Mouse (Mus musculus) heart, embryonic 15.5 days (tissue): Measurements from ENCODE around the gene Usp30. TPM values are rescaled to one million over a fixed set of nuclear protein-coding genes. Genes with fewer than 3 reads are reported as not detected.

Source experiments
- ATAC-seq: fragments of 200-750 bp; cut with Nextera tagmentation; replicated peaks from 2 replicates; pipeline ENCODE4 v1.8.0; 2017; ENCODE audit warnings: low read depth, moderate TSS enrichment; ENCODE audit not compliant: insufficient number of reproducible peaks, insufficient read depth, low FRiP score
- H3K27ac ChIP-seq: fragments of 300-500 bp; sonication (generic); 2 replicates; pipeline ENCODE4 v1.5.1; 2015; ENCODE audit warnings: mild to moderate bottlenecking, inconsistent platforms
- H3K27me3 ChIP-seq: fragments of 300-500 bp; sonication (generic); 2 replicates; pipeline ENCODE4 v1.6.1; 2015; ENCODE audit warnings: inconsistent platforms
- H3K36me3 ChIP-seq: fragments of 300-500 bp; sonication (generic); 2 replicates; pipeline ENCODE4 v1.6.1; 2015; ENCODE audit warnings: mild to moderate bottlenecking, inconsistent platforms
- H3K4me1 ChIP-seq: fragments of 300-500 bp; sonication (generic); replicated peaks from 2 replicates; pipeline ENCODE4 v1.6.1; 2015; ENCODE audit warnings: inconsistent platforms
- H3K4me2 ChIP-seq: fragments of 300-500 bp; sonication (generic); 2 replicates; pipeline ENCODE4 v1.6.1; 2015; ENCODE audit warnings: inconsistent platforms, mild to moderate bottlenecking, moderate library complexity
- H3K4me3 ChIP-seq: fragments of 300-500 bp; sonication (generic); 2 replicates; pipeline ENCODE4 v1.5.1; 2015; ENCODE audit warnings: mild to moderate bottlenecking, inconsistent platforms
- H3K9ac ChIP-seq: fragments of 300-500 bp; sonication (generic); 2 replicates; pipeline ENCODE4 v1.6.1; 2015; ENCODE audit warnings: mild to moderate bottlenecking, inconsistent platforms
- H3K9me3 ChIP-seq: fragments of 300-500 bp; sonication (generic); replicated peaks from 2 replicates; pipeline ENCODE4 v1.6.1; 2016; ENCODE audit warnings: inconsistent platforms
- WGBS: fragments of 180-500 bp; shearing (Covaris S2); methylation state at CpG from one replicate; pipeline ENCODE4 v1.1.7; 2015; ENCODE audit warnings: mixed read lengths; 5-methylcytosine and 5-hydroxymethylcytosine counted together
- polyA plus RNA-seq: library from polyadenylated mRNA; unstranded; fragments of >200 nt; fragmentation: Nextera tagmentation; extraction: Ambion mirVana; gene quantifications from 2 replicates; pipeline ENCODE4 v1.2.1, GENCODE M21; 2015

Usp30 gene
- polyA plus RNA-seq, 1 experiment from 2014 or later = 7.8 TPM

GRCm38 (mm10) chr5:114129550-114130210 is 64.4 kb downstream of the Usp30 start:
- H3K9ac ChIP-seq = no peak overlapping the region; the same call in 1 of the 2 replicates
- peaks cover 47% of the 10 kb centered on the region for H3K4me1 ChIP-seq
- peak overlapping the region; percentile 97 for H3K4me2 ChIP-seq
- no peaks in the 10 kb centered on the region for H3K27me3 ChIP-seq
- H3K36me3 ChIP-seq = peaks cover 8% of the 10 kb centered on the region; the same call in 1 of the 2 replicates
- no peak for ATAC-seq
- no peaks in the 10 kb centered on the region for H3K9me3 ChIP-seq
- peak overlapping the region; percentile 72 for H3K4me3 ChIP-seq
- 76% methylated on average over 15 of the region's 15 CpGs for WGBS
- no peak overlapping the region for H3K27ac ChIP-seq

- Histone ChIP-seq H3K4me3 (peak within 1 kb of the TSS; percentile 72), H3K9me3 (no peaks in the 10 kb centered on the region), H3K27ac (peak within 1 kb of the TSS; percentile 91), H3K27me3 (no peaks in the 10 kb centered on the region), H3K4me2 (peak within 1 kb of the TSS; percentile 97), H3K36me3 (peaks cover 3% of the 10 kb centered on the region; the same call in 1 of the 2 replicates), H3K4me1 (peaks cover 48% of the 10 kb centered on the region), H3K9ac (peak within 1 kb of the TSS; percentile 76)
- WGBS = 2% methylated on average over 28 of the region's 29 CpGs
- peak; percentile 37 for ATAC-seq
Observed at GRCm38 (mm10) chr5:114130211-114130605, 64.9 kb downstream of the Usp30 start, which contains the start of gene Ung. Gene Ung (plus strand): TSS chr5:114130386.

- WGBS = under 1% methylated on average over 87 of the region's 87 CpGs
- H3K4me2 ChIP-seq = peak overlapping the region; percentile 97
- ATAC-seq = peak; percentile 92
Observed at GRCm38 (mm10) chr5:114130698-114131520, 65.6 kb downstream of the Usp30 start.

GRCm38 (mm10) chr5:114131521-114131840 is 66.2 kb downstream of the Usp30 start:
- peak overlapping the region; percentile 97 for H3K4me2 ChIP-seq
- H3K9ac ChIP-seq = peak overlapping the region; percentile 76
- H3K27ac ChIP-seq = peak overlapping the region; percentile 91
- peaks cover 48% of the 10 kb centered on the region for H3K4me1 ChIP-seq
- ATAC-seq = no peak
- under 1% methylated on average over 15 of the region's 15 CpGs for WGBS
- H3K36me3 ChIP-seq = no peaks in the 10 kb centered on the region
- H3K9me3 ChIP-seq = no peaks in the 10 kb centered on the region
- peak overlapping the region; percentile 72 for H3K4me3 ChIP-seq
- H3K27me3 ChIP-seq = no peaks in the 10 kb centered on the region

More at GRCm38 (mm10) chr5:114130698-114131520, 65.6 kb downstream of the Usp30 start:
- Histone ChIP-seq H3K27ac (peak overlapping the region; percentile 91), H3K9ac (peak overlapping the region; percentile 76), H3K27me3 (no peaks in the 10 kb centered on the region), H3K4me1 (peaks cover 48% of the 10 kb centered on the region), H3K36me3 (no peaks in the 10 kb centered on the region), H3K4me3 (peak overlapping the region; percentile 72), H3K9me3 (no peaks in the 10 kb centered on the region)

GRCm38 (mm10) chr5:114132841-114133240 is 67.6 kb downstream of the Usp30 start:
- Histone ChIP-seq H3K4me2 (0 out of 2 replicates have a peak overlapping the region, but pooled peaks have one; percentile 97), H3K27me3 (no peaks in the 10 kb centered on the region), H3K9ac (no peak overlapping the region), H3K27ac (no peak overlapping the region), H3K4me1 (peaks cover 55% of the 10 kb centered on the region), H3K36me3 (no peaks in the 10 kb centered on the region), H3K4me3 (no peak overlapping the region), H3K9me3 (no peaks in the 10 kb centered on the region)
- WGBS = 82% methylated on average over 6 of the region's 6 CpGs
- ATAC-seq = no peak

- Histone ChIP-seq H3K36me3 (no peaks in the 10 kb centered on the region), H3K4me2 (peak overlapping the region; percentile 34), H3K4me1 (peaks cover 66% of the 10 kb centered on the region), H3K4me3 (no peak overlapping the region), H3K9ac (peak overlapping the region; percentile 30; the same call in 1 of the 2 replicates), H3K27me3 (no peaks in the 10 kb centered on the region), H3K27ac (peak overlapping the region; percentile 78), H3K9me3 (no peaks in the 10 kb centered on the region)
- no peak; the same call in 1 of the 2 replicates for ATAC-seq
- WGBS = 24% methylated on average over 6 of the region's 6 CpGs
Observed at GRCm38 (mm10) chr5:114134091-114134534, 68.9 kb downstream of the Usp30 start.

- no peak overlapping the region for H3K27ac ChIP-seq
- no peak for ATAC-seq
- no peaks in the 10 kb centered on the region for H3K9me3 ChIP-seq
- H3K9ac ChIP-seq = no peak overlapping the region
- H3K4me2 ChIP-seq = no peak overlapping the region
- H3K36me3 ChIP-seq = no peaks in the 10 kb centered on the region
- H3K27me3 ChIP-seq = no peaks in the 10 kb centered on the region
- WGBS = 87% methylated on average over 10 of the region's 10 CpGs
- H3K4me3 ChIP-seq = no peak overlapping the region
- H3K4me1 ChIP-seq = peaks cover 66% of the 10 kb centered on the region
Observed at GRCm38 (mm10) chr5:114135516-114135915, 70.3 kb downstream of the Usp30 start.

GRCm38 (mm10) chr5:114137481-114138276 is 72.4 kb downstream of the Usp30 start:
- 61% methylated on average over 15 of the region's 15 CpGs for WGBS
- H3K9ac ChIP-seq = no peak overlapping the region
- peaks cover 51% of the 10 kb centered on the region for H3K4me1 ChIP-seq
- ATAC-seq = peak; percentile 16
- 0 out of 2 replicates have a peak overlapping the region, but pooled peaks have one; percentile 31 for H3K4me2 ChIP-seq
- no peaks in the 10 kb centered on the region for H3K36me3 ChIP-seq
- no peaks in the 10 kb centered on the region for H3K9me3 ChIP-seq
- no peak overlapping the region for H3K4me3 ChIP-seq
- H3K27me3 ChIP-seq = no peaks in the 10 kb centered on the region
- peak overlapping the region; percentile 90 for H3K27ac ChIP-seq

GRCm38 (mm10) chr5:114138277-114139164 is 73.3 kb downstream of the Usp30 start:
- Histone ChIP-seq H3K4me1 (peaks cover 51% of the 10 kb centered on the region), H3K4me3 (no peak overlapping the region), H3K4me2 (peak overlapping the region; percentile 31), H3K27ac (peak overlapping the region; percentile 90), H3K9me3 (no peaks in the 10 kb centered on the region), H3K36me3 (no peaks in the 10 kb centered on the region), H3K9ac (no peak overlapping the region), H3K27me3 (no peaks in the 10 kb centered on the region)
- 51% methylated on average over 21 of the region's 21 CpGs for WGBS
- ATAC-seq = no peak

GRCm38 (mm10) chr5:114139175-114139574 is 73.9 kb downstream of the Usp30 start:
- Histone ChIP-seq H3K27ac (peak overlapping the region; percentile 90), H3K4me3 (no peak overlapping the region), H3K27me3 (no peaks in the 10 kb centered on the region), H3K4me2 (peak overlapping the region; percentile 31), H3K36me3 (no peaks in the 10 kb centered on the region), H3K4me1 (peaks cover 48% of the 10 kb centered on the region), H3K9me3 (no peaks in the 10 kb centered on the region), H3K9ac (no peak overlapping the region)
- WGBS = 21% methylated on average over 9 of the region's 9 CpGs
- peak; percentile 83 for ATAC-seq
